Mouse (Mus musculus): Measurements from ENCODE around the gene Pum2. TPM values are rescaled to one million over a fixed set of nuclear protein-coding genes. Genes with fewer than 3 reads are reported as not detected.
"Not testable (repeated sequence)": the region's sequence is repeated elsewhere in the genome, so short reads cannot be mapped to it uniquely, and the experiment has no call there.

Gene Pum2
- 65.1 and 69.8 TPM in 2 replicates for polyA plus RNA-seq (2012; rRNA removed)

- TF ChIP-seq POLR2A (IDR thresholded peaks at IDR 0.05; ENCODE audit: borderline replicate concordance, insufficient read depth, low read length) (peak; percentile 93), CTCF (IDR thresholded peaks at IDR 0.05; ENCODE audit: borderline replicate concordance, insufficient read depth, low read depth, low read length) (no peak)
- Histone ChIP-seq H3K4me1 (ENCODE audit: control insufficient read depth, insufficient read depth, low read length) (no peaks in the 10 kb centered on the region; the same call in 1 of the 2 replicates), H3K4me3 (replicated peaks; ENCODE audit: insufficient read depth, low read depth, low read length) (peak within 1 kb of the TSS; percentile 92), H3K27me3 (ENCODE audit: control insufficient read depth, insufficient read depth, low read length) (no peaks in the 10 kb centered on the region), H3K27ac (ENCODE audit: insufficient read depth, low read length) (peak within 1 kb of the TSS; percentile 94)
- peak; percentile 93 to 95 for DNase-seq
- WGBS = under 1% methylated on average over 34 of the region's 41 CpGs
Measured at GRCm38 (mm10) chr12:8673974-8674306, at the start of gene Pum2. Gene Pum2 (plus strand): TSS chr12:8674134.

GRCm38 (mm10) chr12:8629537-8629936, 44.4 kb upstream of the Pum2 start:
- H3K27ac ChIP-seq (ENCODE audit: insufficient read depth, low read length) = no peak overlapping the region
- DNase-seq = no peak
- TF ChIP-seq CTCF (IDR thresholded peaks at IDR 0.05; ENCODE audit: borderline replicate concordance, insufficient read depth, low read depth, low read length) (no peak), POLR2A (IDR thresholded peaks at IDR 0.05; ENCODE audit: borderline replicate concordance, insufficient read depth, low read length) (no peak)
- H3K4me3 ChIP-seq (replicated peaks; ENCODE audit: insufficient read depth, low read depth, low read length) = no peak overlapping the region
- no peaks in the 10 kb centered on the region for H3K4me1 ChIP-seq (ENCODE audit: control insufficient read depth, insufficient read depth, low read length)
- WGBS = 98% methylated on average over 6 of the region's 6 CpGs
- no peaks in the 10 kb centered on the region for H3K27me3 ChIP-seq (ENCODE audit: control insufficient read depth, insufficient read depth, low read length)

GRCm38 (mm10) chr12:8631691-8632090, 42.2 kb upstream of the Pum2 start:
- no peak overlapping the region for H3K27ac ChIP-seq (ENCODE audit: insufficient read depth, low read length)
- H3K4me1 ChIP-seq (ENCODE audit: control insufficient read depth, insufficient read depth, low read length) = no peaks in the 10 kb centered on the region
- no peaks in the 10 kb centered on the region for H3K27me3 ChIP-seq (ENCODE audit: control insufficient read depth, insufficient read depth, low read length)
- WGBS = 98% methylated on average over 1 of the region's 1 CpGs
- no peak for DNase-seq
- no peak overlapping the region for H3K4me3 ChIP-seq (replicated peaks; ENCODE audit: insufficient read depth, low read depth, low read length)
- TF ChIP-seq CTCF (IDR thresholded peaks at IDR 0.05; ENCODE audit: borderline replicate concordance, insufficient read depth, low read depth, low read length) (no peak), POLR2A (IDR thresholded peaks at IDR 0.05; ENCODE audit: borderline replicate concordance, insufficient read depth, low read length) (no peak)

- TF ChIP-seq POLR2A (IDR thresholded peaks at IDR 0.05; ENCODE audit: borderline replicate concordance, insufficient read depth, low read length) (no peak), CTCF (IDR thresholded peaks at IDR 0.05; ENCODE audit: borderline replicate concordance, insufficient read depth, low read depth, low read length) (no peak)
- WGBS = 86% methylated on average over 2 of the region's 2 CpGs
Measured at GRCm38 (mm10) chr12:8632737-8633365, 41.1 kb upstream of the Pum2 start.

GRCm38 (mm10) chr12:8634306-8634705, 39.6 kb upstream of the Pum2 start:
- TF ChIP-seq CTCF (IDR thresholded peaks at IDR 0.05; ENCODE audit: borderline replicate concordance, insufficient read depth, low read depth, low read length) (no peak), POLR2A (IDR thresholded peaks at IDR 0.05; ENCODE audit: borderline replicate concordance, insufficient read depth, low read length) (no peak)
- H3K27me3 ChIP-seq (ENCODE audit: control insufficient read depth, insufficient read depth, low read length) = no peaks in the 10 kb centered on the region
- H3K27ac ChIP-seq (ENCODE audit: insufficient read depth, low read length) = no peak overlapping the region
- no peak for DNase-seq
- no peak overlapping the region for H3K4me3 ChIP-seq (replicated peaks; ENCODE audit: insufficient read depth, low read depth, low read length)
- 96% methylated on average over 1 of the region's 1 CpGs for WGBS
- H3K4me1 ChIP-seq (ENCODE audit: control insufficient read depth, insufficient read depth, low read length) = no peaks in the 10 kb centered on the region

More at GRCm38 (mm10) chr12:8632737-8633365, 41.1 kb upstream of the Pum2 start:
- no peak for DNase-seq
- Histone ChIP-seq H3K4me1 (ENCODE audit: control insufficient read depth, insufficient read depth, low read length) (no peaks in the 10 kb centered on the region), H3K27ac (ENCODE audit: insufficient read depth, low read length) (no peak overlapping the region), H3K4me3 (replicated peaks; ENCODE audit: insufficient read depth, low read depth, low read length) (no peak overlapping the region), H3K27me3 (ENCODE audit: control insufficient read depth, insufficient read depth, low read length) (no peaks in the 10 kb centered on the region)

- Histone ChIP-seq H3K4me1 (ENCODE audit: control insufficient read depth, insufficient read depth, low read length) (no peaks in the 10 kb centered on the region), H3K4me3 (replicated peaks; ENCODE audit: insufficient read depth, low read depth, low read length) (no peak overlapping the region), H3K27ac (ENCODE audit: insufficient read depth, low read length) (no peak overlapping the region), H3K27me3 (ENCODE audit: control insufficient read depth, insufficient read depth, low read length) (no peaks in the 10 kb centered on the region)
- no peak for TF ChIP-seq POLR2A (IDR thresholded peaks at IDR 0.05; ENCODE audit: borderline replicate concordance, insufficient read depth, low read length)
- no peak for TF ChIP-seq CTCF (IDR thresholded peaks at IDR 0.05; ENCODE audit: borderline replicate concordance, insufficient read depth, low read depth, low read length)
- 98% methylated on average over 4 of the region's 4 CpGs for WGBS
- no peak for DNase-seq
Measured at GRCm38 (mm10) chr12:8635546-8635945, 38.4 kb upstream of the Pum2 start.

- WGBS = 96% methylated on average over 14 of the region's 14 CpGs
- Histone ChIP-seq H3K4me1 (ENCODE audit: control insufficient read depth, insufficient read depth, low read length) (no peaks in the 10 kb centered on the region), H3K27ac (ENCODE audit: insufficient read depth, low read length) (no peak overlapping the region)
Measured at GRCm38 (mm10) chr12:8636945-8637344, 37.0 kb upstream of the Pum2 start.

GRCm38 (mm10) chr12:8638411-8639087, 35.4 kb upstream of the Pum2 start:
- H3K27ac ChIP-seq (ENCODE audit: insufficient read depth, low read length); H3K27me3 ChIP-seq (ENCODE audit: control insufficient read depth, insufficient read depth, low read length); H3K4me3 ChIP-seq (replicated peaks; ENCODE audit: insufficient read depth, low read depth, low read length); H3K4me1 ChIP-seq (ENCODE audit: control insufficient read depth, insufficient read depth, low read length): not testable (repeated sequence)
- peak; percentile 76 for TF ChIP-seq CTCF (IDR thresholded peaks at IDR 0.05; ENCODE audit: borderline replicate concordance, insufficient read depth, low read depth, low read length)
- WGBS = 76% methylated on average over 10 of the region's 10 CpGs
- DNase-seq = peak; percentile 72 to 83

More at GRCm38 (mm10) chr12:8636945-8637344, 37.0 kb upstream of the Pum2 start:
- Histone ChIP-seq H3K27me3 (ENCODE audit: control insufficient read depth, insufficient read depth, low read length) (no peaks in the 10 kb centered on the region), H3K4me3 (replicated peaks; ENCODE audit: insufficient read depth, low read depth, low read length) (no peak overlapping the region)
- DNase-seq = no peak
- TF ChIP-seq CTCF (IDR thresholded peaks at IDR 0.05; ENCODE audit: borderline replicate concordance, insufficient read depth, low read depth, low read length) (no peak), POLR2A (IDR thresholded peaks at IDR 0.05; ENCODE audit: borderline replicate concordance, insufficient read depth, low read length) (no peak)

GRCm38 (mm10) chr12:8640186-8640585, 33.7 kb upstream of the Pum2 start:
- not testable (repeated sequence) for H3K27ac ChIP-seq (ENCODE audit: insufficient read depth, low read length); H3K4me1 ChIP-seq (ENCODE audit: control insufficient read depth, insufficient read depth, low read length); H3K27me3 ChIP-seq (ENCODE audit: control insufficient read depth, insufficient read depth, low read length)
- peak in 1 of 2 experiments; percentile 29 for DNase-seq
- peak overlapping the region; percentile 28 for H3K4me3 ChIP-seq (replicated peaks; ENCODE audit: insufficient read depth, low read depth, low read length)
- 4% methylated on average over 2 of the region's 2 CpGs for WGBS
